Mouse (Mus musculus): ENCODE measurements at regions not wholly inside any gene's neighbourhood (a gene's known extent, or its start where the extent isn't known, plus 50 kb on each side); places are given as distances from the start of the nearest gene placed in this dataset.
"Not testable (repeated sequence)": the region's sequence is repeated elsewhere in the genome, so short reads cannot be mapped to it uniquely, and the experiment has no call there.

DNA sequence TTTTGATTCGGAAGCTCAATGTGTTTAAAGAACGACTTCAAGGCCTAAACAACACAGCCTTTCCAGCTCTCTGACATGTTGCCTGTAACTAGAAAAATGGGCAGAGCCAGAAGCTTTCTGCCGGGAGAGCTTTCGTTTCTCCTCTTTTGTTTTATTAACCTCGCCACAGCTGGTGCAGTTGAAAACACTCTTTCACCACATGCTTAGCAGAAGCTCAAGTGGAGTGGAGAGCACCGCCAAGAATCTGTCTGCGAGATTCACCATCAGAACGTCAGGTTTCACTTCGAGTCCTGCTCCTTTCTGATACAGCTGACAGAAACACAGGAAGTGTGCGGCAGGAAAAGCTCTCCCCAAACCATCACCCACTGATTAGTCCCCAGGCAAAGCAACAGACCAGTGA, 100.1 kb downstream of the Rps12 start:
- DNase-seq (ENCODE audit: low spot score) (no peak), ATAC-seq (ENCODE audit: low FRiP score, low TSS enrichment) (no peak)
- H3K4me2 ChIP-seq (replicated peaks; ENCODE audit: low read depth) = peak overlapping the region; percentile 34; the same call in 1 of the 2 replicates
- no peaks in the 10 kb centered on the region for H3K27me3 ChIP-seq (ENCODE audit: control insufficient read depth, insufficient read depth, low read length)
- H3K27ac ChIP-seq (replicated peaks) = no peak overlapping the region
- WGBS = 37% methylated on average over 10 of the region's 10 CpGs
- no peaks in the 10 kb centered on the region for H3K9me3 ChIP-seq (ENCODE audit: control insufficient read depth, low read length)
- H3K9ac ChIP-seq (ENCODE audit: low read length) = 0 out of 2 replicates have a peak overlapping the region, but pooled peaks have one; percentile 9
- 0 out of 2 replicates have a peak overlapping the region, but pooled peaks have one; percentile 10 for H3K4me3 ChIP-seq (ENCODE audit: low read depth, low read length)
- H3K4me1 ChIP-seq (replicated peaks; ENCODE audit: control insufficient read depth, insufficient read depth) = no peaks in the 10 kb centered on the region
- no peaks in the 10 kb centered on the region for H3K36me3 ChIP-seq (ENCODE audit: control insufficient read depth, insufficient read depth, low read length)
- TF ChIP-seq EP300 (optimal IDR thresholded peaks at IDR 0.05) = no peak

DNA sequence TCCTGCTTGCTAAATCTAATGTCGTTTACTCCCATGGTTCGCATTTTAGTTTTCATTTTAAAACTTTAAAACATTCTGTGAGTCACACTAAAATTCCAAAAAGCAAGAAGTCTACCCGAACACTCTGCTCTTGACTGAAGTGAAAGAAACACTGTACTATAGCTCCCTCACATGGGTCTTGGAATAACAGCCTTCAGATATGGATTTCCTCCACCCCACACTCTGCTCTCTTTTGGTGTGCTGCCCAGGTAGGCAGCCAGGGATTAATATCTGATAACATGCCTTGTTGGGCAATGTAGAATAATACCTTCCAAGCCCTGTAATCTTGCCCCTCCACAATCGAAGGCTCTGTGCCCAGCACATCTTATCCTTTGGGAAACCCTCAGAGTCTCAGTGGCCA, 104.0 kb downstream of the Rps12 start:
- Histone ChIP-seq H3K27me3 (ENCODE audit: control insufficient read depth, insufficient read depth, low read length) (no peaks in the 10 kb centered on the region), H3K4me3 (ENCODE audit: low read depth, low read length) (no peak overlapping the region), H3K4me2 (replicated peaks; ENCODE audit: low read depth) (no peak overlapping the region), H3K9ac (ENCODE audit: low read length) (no peak overlapping the region), H3K36me3 (ENCODE audit: control insufficient read depth, insufficient read depth, low read length) (no peaks in the 10 kb centered on the region), H3K4me1 (replicated peaks; ENCODE audit: control insufficient read depth, insufficient read depth) (no peaks in the 10 kb centered on the region), H3K27ac (replicated peaks) (no peak overlapping the region), H3K9me3 (ENCODE audit: control insufficient read depth, low read length) (no peaks in the 10 kb centered on the region)
- ATAC-seq (ENCODE audit: low FRiP score, low TSS enrichment) (no peak), DNase-seq (ENCODE audit: low spot score) (no peak)
- TF ChIP-seq EP300 (optimal IDR thresholded peaks at IDR 0.05) (no peak), CTCF (IDR thresholded peaks at IDR 0.05; ENCODE audit: low read depth) (peak; percentile 32; the same call in 1 of the 2 replicates)
- WGBS = 63% methylated on average over 4 of the region's 4 CpGs

- ATAC-seq (ENCODE audit: low FRiP score, low TSS enrichment) (no peak), DNase-seq (ENCODE audit: low spot score) (no peak)
- H3K36me3 ChIP-seq (ENCODE audit: control insufficient read depth, insufficient read depth, low read length) = no peaks in the 10 kb centered on the region
- H3K9me3 ChIP-seq (ENCODE audit: control insufficient read depth, low read length) = no peaks in the 10 kb centered on the region
- no peak overlapping the region for H3K4me2 ChIP-seq (replicated peaks; ENCODE audit: low read depth)
- no peaks in the 10 kb centered on the region for H3K27me3 ChIP-seq (ENCODE audit: control insufficient read depth, insufficient read depth, low read length)
- WGBS = 74% methylated on average over 6 of the region's 6 CpGs
- H3K4me1 ChIP-seq (replicated peaks; ENCODE audit: control insufficient read depth, insufficient read depth) = no peaks in the 10 kb centered on the region
- H3K4me3 ChIP-seq (ENCODE audit: low read depth, low read length) = no peak overlapping the region
- no peak overlapping the region for H3K9ac ChIP-seq (ENCODE audit: low read length)
- no peak for TF ChIP-seq EP300 (optimal IDR thresholded peaks at IDR 0.05)
- no peak for TF ChIP-seq CTCF (IDR thresholded peaks at IDR 0.05; ENCODE audit: low read depth)
- no peak overlapping the region for H3K27ac ChIP-seq (replicated peaks)
Measured at GRCm38 (mm10) chr10:23675911-23676310, 111.2 kb downstream of the Rps12 start.

DNA sequence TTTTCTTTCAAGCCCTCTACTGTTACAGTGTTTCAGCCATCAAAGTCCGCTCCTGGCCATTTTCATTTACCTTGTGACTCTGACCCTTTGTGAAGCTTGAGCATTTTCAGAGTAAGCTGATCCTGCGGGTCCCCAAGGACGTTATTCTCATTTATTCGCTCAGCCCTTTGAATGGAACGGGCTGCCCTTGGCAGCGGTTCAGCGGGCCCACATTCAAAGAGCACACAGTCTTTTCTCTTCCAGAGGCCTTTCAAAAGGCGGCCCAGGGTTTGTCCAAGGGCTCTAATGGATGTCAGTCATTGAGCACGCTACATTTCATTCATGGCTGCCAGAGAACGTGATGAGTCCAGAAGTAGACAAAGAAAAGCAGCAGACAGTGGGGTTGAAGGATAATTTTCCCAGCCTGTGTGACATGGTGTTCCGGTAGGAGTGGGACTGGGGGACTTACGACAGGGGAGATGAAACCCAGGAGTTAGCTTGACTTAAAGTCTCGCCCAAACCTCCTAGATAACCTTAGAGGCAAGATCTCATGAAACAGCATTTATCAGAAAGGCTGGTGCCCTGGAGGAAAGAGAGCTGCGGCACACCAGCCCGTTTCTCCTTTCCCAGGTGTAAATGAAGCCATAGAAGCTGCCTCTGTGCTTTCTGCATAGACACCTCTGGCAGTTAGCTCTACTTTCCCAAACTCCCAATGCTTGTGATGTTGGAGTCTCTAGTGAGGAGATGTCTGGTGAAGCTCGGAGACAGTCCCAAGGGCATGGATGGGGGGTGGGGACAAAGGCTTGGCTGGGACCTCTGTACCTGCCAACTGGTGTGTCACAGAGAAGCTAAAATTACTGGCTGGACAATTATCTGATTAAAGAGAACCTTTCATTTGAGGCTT, 112.2 kb downstream of the Rps12 start:
- DNase-seq (ENCODE audit: low spot score) = no peak
- no peak overlapping the region for H3K4me2 ChIP-seq (replicated peaks; ENCODE audit: low read depth)
- no peak for ATAC-seq (ENCODE audit: low FRiP score, low TSS enrichment)
- no peaks in the 10 kb centered on the region for H3K36me3 ChIP-seq (ENCODE audit: control insufficient read depth, insufficient read depth, low read length)
- no peak overlapping the region for H3K27ac ChIP-seq (replicated peaks)
- WGBS = 61% methylated on average over 16 of the region's 16 CpGs
- no peak overlapping the region for H3K4me3 ChIP-seq (ENCODE audit: low read depth, low read length)
- no peak for TF ChIP-seq EP300 (optimal IDR thresholded peaks at IDR 0.05)
- TF ChIP-seq CTCF (IDR thresholded peaks at IDR 0.05; ENCODE audit: low read depth) = no peak
- no peaks in the 10 kb centered on the region for H3K4me1 ChIP-seq (replicated peaks; ENCODE audit: control insufficient read depth, insufficient read depth)
- no peaks in the 10 kb centered on the region for H3K9me3 ChIP-seq (ENCODE audit: control insufficient read depth, low read length)
- H3K27me3 ChIP-seq (ENCODE audit: control insufficient read depth, insufficient read depth, low read length) = no peaks in the 10 kb centered on the region
- no peak overlapping the region for H3K9ac ChIP-seq (ENCODE audit: low read length)

DNA sequence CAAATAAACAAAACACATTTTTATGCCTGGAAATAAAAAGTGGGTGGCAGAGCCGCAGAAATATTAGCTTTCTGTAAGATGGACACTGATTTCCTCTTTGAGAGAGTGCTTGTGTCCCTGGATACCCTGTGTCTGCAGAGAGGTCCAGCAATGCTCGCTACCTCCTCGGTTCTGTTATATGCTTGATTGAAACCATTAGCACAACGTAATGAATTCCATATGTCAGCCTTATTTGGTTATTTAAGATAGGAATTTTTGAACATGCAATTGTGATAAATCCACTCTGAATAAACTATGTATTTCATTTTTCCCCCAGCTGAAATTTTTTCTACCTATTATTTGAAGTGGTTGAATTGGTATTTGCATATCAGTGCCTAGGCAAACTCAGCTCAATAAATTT, 114.8 kb downstream of the Rps12 start:
- no peak overlapping the region for H3K4me2 ChIP-seq (replicated peaks; ENCODE audit: low read depth)
- WGBS = 84% methylated on average over 4 of the region's 4 CpGs
- no peaks in the 10 kb centered on the region for H3K27me3 ChIP-seq (ENCODE audit: control insufficient read depth, insufficient read depth, low read length)
- no peaks in the 10 kb centered on the region for H3K36me3 ChIP-seq (ENCODE audit: control insufficient read depth, insufficient read depth, low read length)
- no peak for TF ChIP-seq CTCF (IDR thresholded peaks at IDR 0.05; ENCODE audit: low read depth)
- TF ChIP-seq EP300 (optimal IDR thresholded peaks at IDR 0.05) = no peak
- ATAC-seq (ENCODE audit: low FRiP score, low TSS enrichment) (no peak), DNase-seq (ENCODE audit: low spot score) (no peak)
- no peak overlapping the region for H3K27ac ChIP-seq (replicated peaks)
- no peak overlapping the region for H3K9ac ChIP-seq (ENCODE audit: low read length)
- H3K9me3 ChIP-seq (ENCODE audit: control insufficient read depth, low read length) = no peaks in the 10 kb centered on the region
- no peaks in the 10 kb centered on the region for H3K4me1 ChIP-seq (replicated peaks; ENCODE audit: control insufficient read depth, insufficient read depth)
- no peak overlapping the region for H3K4me3 ChIP-seq (ENCODE audit: low read depth, low read length)

DNA sequence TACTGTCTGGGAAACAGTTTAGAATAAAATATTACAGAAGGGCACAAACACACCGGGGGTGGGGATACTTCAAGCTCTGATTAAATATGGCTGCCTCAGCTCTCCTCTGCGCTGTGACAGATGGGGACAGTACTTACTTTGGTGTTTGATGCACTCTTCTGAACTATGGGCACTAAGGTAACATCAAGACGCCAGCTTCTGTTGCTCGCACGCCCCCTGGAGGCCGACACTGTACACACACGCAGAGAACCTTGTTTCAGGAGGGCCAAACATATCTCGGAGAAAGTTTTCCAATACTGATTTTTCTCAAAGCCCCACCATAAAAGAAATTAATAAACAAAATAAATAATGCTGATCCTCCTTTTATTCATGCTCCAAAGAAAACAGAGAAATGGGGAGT, 115.6 kb downstream of the Rps12 start:
- TF ChIP-seq CTCF (IDR thresholded peaks at IDR 0.05; ENCODE audit: low read depth) = peak; percentile 67
- TF ChIP-seq EP300 (optimal IDR thresholded peaks at IDR 0.05) = no peak
- no peak for ATAC-seq (ENCODE audit: low FRiP score, low TSS enrichment)
- Histone ChIP-seq H3K4me3 (ENCODE audit: low read depth, low read length) (no peak overlapping the region), H3K4me2 (replicated peaks; ENCODE audit: low read depth) (no peak overlapping the region), H3K36me3 (ENCODE audit: control insufficient read depth, insufficient read depth, low read length) (no peaks in the 10 kb centered on the region), H3K9ac (ENCODE audit: low read length) (no peak overlapping the region), H3K9me3 (ENCODE audit: control insufficient read depth, low read length) (no peaks in the 10 kb centered on the region), H3K4me1 (replicated peaks; ENCODE audit: control insufficient read depth, insufficient read depth) (no peaks in the 10 kb centered on the region), H3K27me3 (ENCODE audit: control insufficient read depth, insufficient read depth, low read length) (no peaks in the 10 kb centered on the region), H3K27ac (replicated peaks) (no peak overlapping the region)
- 28% methylated on average over 8 of the region's 8 CpGs for whole genome bisulfite sequencing
- peak; percentile 19 for DNase-seq (ENCODE audit: low spot score)

DNA sequence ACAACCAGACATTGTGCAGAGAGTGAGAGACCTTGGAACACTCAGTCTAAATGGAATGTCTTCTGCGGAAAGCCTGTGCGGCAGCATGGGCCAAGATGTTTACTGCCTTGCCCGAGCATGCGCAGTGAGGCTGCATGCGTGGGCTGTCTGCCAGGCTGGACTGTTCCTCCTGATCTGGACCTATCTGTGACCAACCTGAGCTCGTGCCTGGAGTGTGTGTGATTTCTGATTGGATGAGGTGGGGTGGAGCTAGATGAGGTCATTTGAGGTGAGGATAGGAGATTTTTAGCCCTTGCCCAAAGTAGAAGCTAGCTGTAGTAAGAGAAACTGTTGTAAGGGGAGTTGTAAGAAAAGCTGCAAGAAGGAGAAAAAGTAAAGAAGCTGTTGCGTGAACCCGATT, 121.2 kb downstream of the Rps12 start:
- 74% methylated on average over 8 of the region's 8 CpGs for WGBS
- not testable (repeated sequence) for H3K9me3 ChIP-seq (ENCODE audit: control insufficient read depth, low read length); H3K4me1 ChIP-seq (replicated peaks; ENCODE audit: control insufficient read depth, insufficient read depth); H3K36me3 ChIP-seq (ENCODE audit: control insufficient read depth, insufficient read depth, low read length); H3K27ac ChIP-seq (replicated peaks); DNase-seq (ENCODE audit: low spot score); ATAC-seq (ENCODE audit: low FRiP score, low TSS enrichment); H3K27me3 ChIP-seq (ENCODE audit: control insufficient read depth, insufficient read depth, low read length); H3K4me3 ChIP-seq (ENCODE audit: low read depth, low read length); H3K9ac ChIP-seq (ENCODE audit: low read length); H3K4me2 ChIP-seq (replicated peaks; ENCODE audit: low read depth)
